8 mouse cellular contexts compared by ENCODE assay signal in genomic region chr5:114369921-114370320, GRCm38 (mm10). TPM values are rescaled to one million over a fixed set of nuclear protein-coding genes. Genes with fewer than 3 reads are reported as not detected.
DNase-seq lines count a peak whose midpoint lies in the region; ATAC-seq and TF ChIP-seq lines count a peak whose summit lies in the region.

No protein-coding gene starts in this region.

- 82% methylated on average over 9 of the region's 9 CpGs for WGBS in heart, embryonic 12.5 days
- WGBS in midbrain, embryonic 15.5 days, result 96% methylated on average over 9 of the region's 9 CpGs
- WGBS in midbrain, embryonic 16.5 days, result 81% methylated on average over 9 of the region's 9 CpGs
- WGBS in intestine, embryonic 15.5 days, result 66% methylated on average over 9 of the region's 9 CpGs
- 68% methylated on average over 9 of the region's 9 CpGs for WGBS in stomach, embryonic 15.5 days
- WGBS in cerebellum, adult 2 months, result 85% methylated on average over 9 of the region's 9 CpGs

- H3K4me1 ChIP-seq in heart, embryonic 12.5 days (replicated peaks), result peaks cover 69% of the 10 kb centered on the region
- peaks cover 15% of the 10 kb centered on the region for H3K4me1 ChIP-seq in midbrain, embryonic 15.5 days
- H3K4me1 ChIP-seq in midbrain, embryonic 16.5 days (ENCODE audit: control insufficient read depth, insufficient read depth, low read length), result peaks cover 4% of the 10 kb centered on the region; the same call in 1 of the 2 replicates
- peaks cover 77% of the 10 kb centered on the region for H3K4me1 ChIP-seq in intestine, embryonic 15.5 days (replicated peaks)
- peaks cover 76% of the 10 kb centered on the region for H3K4me1 ChIP-seq in stomach, embryonic 15.5 days
- H3K4me1 ChIP-seq in cerebellum, adult 2 months (ENCODE audit: control insufficient read depth, insufficient read depth, low read length), result no peaks in the 10 kb centered on the region

- TF ChIP-seq POLR2A in cerebellum, adult 2 months (IDR thresholded peaks at IDR 0.05; ENCODE audit: borderline replicate concordance, insufficient read depth, low read length), result no peak

- no peak overlapping the region for H3K4me2 ChIP-seq in heart, embryonic 12.5 days
- H3K4me2 ChIP-seq in midbrain, embryonic 15.5 days, result no peak overlapping the region
- no peak overlapping the region for H3K4me2 ChIP-seq in midbrain, embryonic 16.5 days (ENCODE audit: low read length)
- peak overlapping the region; percentile 21; the same call in 1 of the 2 replicates for H3K4me2 ChIP-seq in intestine, embryonic 15.5 days (replicated peaks)
- H3K4me2 ChIP-seq in stomach, embryonic 15.5 days, result peak overlapping the region; percentile 19

- H3K4me3 ChIP-seq in heart, embryonic 12.5 days, result no peak overlapping the region
- H3K4me3 ChIP-seq in midbrain, embryonic 15.5 days, result no peak overlapping the region
- no peak overlapping the region for H3K4me3 ChIP-seq in midbrain, embryonic 16.5 days (ENCODE audit: low read depth, low read length)
- no peak overlapping the region for H3K4me3 ChIP-seq in intestine, embryonic 15.5 days (replicated peaks)
- H3K4me3 ChIP-seq in stomach, embryonic 15.5 days (replicated peaks), result no peak overlapping the region
- no peak overlapping the region for H3K4me3 ChIP-seq in cerebellum, adult 2 months (replicated peaks; ENCODE audit: insufficient read depth, low read depth, low read length)

- no peaks in the 10 kb centered on the region for H3K9me3 ChIP-seq in heart, embryonic 12.5 days (replicated peaks)
- no peaks in the 10 kb centered on the region for H3K9me3 ChIP-seq in midbrain, embryonic 15.5 days
- H3K9me3 ChIP-seq in midbrain, embryonic 16.5 days (replicated peaks; ENCODE audit: control insufficient read depth, low read length, poor library complexity, severe bottlenecking), result no peaks in the 10 kb centered on the region
- no peaks in the 10 kb centered on the region for H3K9me3 ChIP-seq in intestine, embryonic 15.5 days
- H3K9me3 ChIP-seq in stomach, embryonic 15.5 days, result no peaks in the 10 kb centered on the region

- no peaks in the 10 kb centered on the region for H3K27me3 ChIP-seq in heart, embryonic 12.5 days (replicated peaks)
- no peaks in the 10 kb centered on the region for H3K27me3 ChIP-seq in midbrain, embryonic 15.5 days (replicated peaks)
- H3K27me3 ChIP-seq in midbrain, embryonic 16.5 days (ENCODE audit: control insufficient read depth, insufficient read depth, low read depth, low read length), result no peaks in the 10 kb centered on the region
- no peaks in the 10 kb centered on the region for H3K27me3 ChIP-seq in intestine, embryonic 15.5 days (replicated peaks)
- no peaks in the 10 kb centered on the region for H3K27me3 ChIP-seq in stomach, embryonic 15.5 days (replicated peaks)
- no peaks in the 10 kb centered on the region for H3K27me3 ChIP-seq in cerebellum, adult 2 months (ENCODE audit: control insufficient read depth, insufficient read depth, low read length)

- TF ChIP-seq CTCF in cerebellum, adult 2 months (IDR thresholded peaks at IDR 0.05; ENCODE audit: borderline replicate concordance, insufficient read depth, low read depth, low read length), result no peak

- H3K36me3 ChIP-seq in heart, embryonic 12.5 days, result peaks cover 96% of the 10 kb centered on the region
- peaks cover 57% of the 10 kb centered on the region for H3K36me3 ChIP-seq in midbrain, embryonic 15.5 days (replicated peaks)
- peaks cover 45% of the 10 kb centered on the region for H3K36me3 ChIP-seq in midbrain, embryonic 16.5 days (ENCODE audit: control insufficient read depth, insufficient read depth, low read length)
- H3K36me3 ChIP-seq in intestine, embryonic 15.5 days, result peaks cover 32% of the 10 kb centered on the region
- H3K36me3 ChIP-seq in stomach, embryonic 15.5 days, result peaks cover 51% of the 10 kb centered on the region

- no peak for ATAC-seq in heart, embryonic 12.5 days (ENCODE audit: insufficient number of reproducible peaks, low FRiP score)
- ATAC-seq in midbrain, embryonic 15.5 days (replicated peaks), result 0 out of 2 replicates have a peak, but pooled peaks have one; percentile 15
- ATAC-seq in midbrain, embryonic 16.5 days, result no peak
- no peak for ATAC-seq in intestine, embryonic 15.5 days
- ATAC-seq in stomach, embryonic 15.5 days (ENCODE audit: insufficient read depth, low FRiP score, low read depth), result no peak
- no peak for ATAC-seq in granulocyte monocyte progenitor cell, adult 5-6 weeks (replicated peaks; ENCODE audit: poor library complexity, severe bottlenecking)

- peak overlapping the region; percentile 13; the same call in 1 of the 2 replicates for H3K9ac ChIP-seq in heart, embryonic 12.5 days
- H3K9ac ChIP-seq in midbrain, embryonic 15.5 days, result no peak overlapping the region
- H3K9ac ChIP-seq in midbrain, embryonic 16.5 days (ENCODE audit: low read depth, low read length), result no peak overlapping the region
- H3K9ac ChIP-seq in intestine, embryonic 15.5 days, result peak overlapping the region; percentile 33; the same call in 1 of the 2 replicates
- H3K9ac ChIP-seq in stomach, embryonic 15.5 days, result no peak overlapping the region

- H3K27ac ChIP-seq in heart, embryonic 12.5 days (ENCODE audit: poor library complexity, severe bottlenecking), result peak overlapping the region; percentile 78
- H3K27ac ChIP-seq in midbrain, embryonic 15.5 days, result peak overlapping the region; percentile 54; the same call in 1 of the 2 replicates
- H3K27ac ChIP-seq in midbrain, embryonic 16.5 days (ENCODE audit: low read length), result no peak overlapping the region; the same call in 1 of the 2 replicates
- H3K27ac ChIP-seq in intestine, embryonic 15.5 days, result peak overlapping the region; percentile 90
- H3K27ac ChIP-seq in stomach, embryonic 15.5 days, result peak overlapping the region; percentile 96
- no peak overlapping the region for H3K27ac ChIP-seq in cerebellum, adult 2 months (ENCODE audit: insufficient read depth, low read length)

- no peak for DNase-seq in heart, adult 18-20 months
- no peak for DNase-seq in cerebellum, adult 2 months

RNA-seq across cellular contexts. Expression of gene Kctd10, which starts 10.4 kb away (rescaled TPM):
- 108 and 111 TPM in 2 replicates for polyA plus RNA-seq in heart, embryonic 12.5 days (2016; fragmentation: Nextera tagmentation; extraction: Ambion mirVana)
- total RNA-seq in heart, adult 18-20 months (2021), result 10 to 100 TPM; 49.1 to 51.0 TPM
- polyA plus RNA-seq in midbrain, embryonic 15.5 days (2015; fragmentation: Nextera tagmentation; extraction: Ambion mirVana), result 80.7 and 82.7 TPM in 2 replicates
- polyA plus RNA-seq in midbrain, embryonic 16.5 days (2015; fragmentation: Nextera tagmentation; extraction: Ambion mirVana), result 70.3 and 82.3 TPM in 2 replicates
- 116 and 119 TPM in 2 replicates for polyA plus RNA-seq in intestine, embryonic 15.5 days (2015; fragmentation: Nextera tagmentation; extraction: Ambion mirVana)
- 122 and 124 TPM in 2 replicates for polyA plus RNA-seq in stomach, embryonic 15.5 days (2015; fragmentation: Nextera tagmentation; extraction: Ambion mirVana)
- 42.5 and 44.3 TPM in 2 replicates for polyA plus RNA-seq in cerebellum, adult 2 months (2012; rRNA removed)
- 18.5 and 29.5 TPM in 2 replicates for total RNA-seq in granulocyte monocyte progenitor cell, adult 5-6 weeks (2014; fragmentation: Nextera tagmentation)
- 38.2 and 49.8 TPM in 2 replicates for total RNA-seq in granulocyte monocyte progenitor cell, adult 5-6 weeks (2017)

RNA-seq across cellular contexts. Expression of gene Ube3b, which starts 10.5 kb away (rescaled TPM):
- polyA plus RNA-seq in heart, embryonic 12.5 days (2016; fragmentation: Nextera tagmentation; extraction: Ambion mirVana), result 57.0 and 63.3 TPM in 2 replicates
- 10 to 100 TPM; 98.2 to 98.3 TPM for total RNA-seq in heart, adult 18-20 months (2021)
- polyA plus RNA-seq in midbrain, embryonic 15.5 days (2015; fragmentation: Nextera tagmentation; extraction: Ambion mirVana), result 41.3 and 41.4 TPM in 2 replicates
- 35.6 and 39.0 TPM in 2 replicates for polyA plus RNA-seq in midbrain, embryonic 16.5 days (2015; fragmentation: Nextera tagmentation; extraction: Ambion mirVana)
- polyA plus RNA-seq in intestine, embryonic 15.5 days (2015; fragmentation: Nextera tagmentation; extraction: Ambion mirVana), result 35.7 and 39.3 TPM in 2 replicates
- polyA plus RNA-seq in stomach, embryonic 15.5 days (2015; fragmentation: Nextera tagmentation; extraction: Ambion mirVana), result 36.1 and 37.9 TPM in 2 replicates
- polyA plus RNA-seq in cerebellum, adult 2 months (2012; rRNA removed), result 62.9 and 63.9 TPM in 2 replicates
- total RNA-seq in granulocyte monocyte progenitor cell, adult 5-6 weeks (2014; fragmentation: Nextera tagmentation), result 27.6 and 34.3 TPM in 2 replicates
- total RNA-seq in granulocyte monocyte progenitor cell, adult 5-6 weeks (2017), result 13.3 and 16.9 TPM in 2 replicates

Comparison
In these comparisons a context has a peak if more than half of its experiments do, and no peak if none do; other contexts are left out.
1. H3K27ac ChIP-seq: peak in heart, embryonic 12.5 days (single experiment), midbrain, embryonic 15.5 days (single experiment), intestine, embryonic 15.5 days (single experiment) and stomach, embryonic 15.5 days (single experiment); none in midbrain, embryonic 16.5 days (single experiment) and cerebellum, adult 2 months (single experiment).
2. H3K4me2 ChIP-seq: peak in intestine, embryonic 15.5 days (single experiment) and stomach, embryonic 15.5 days (single experiment); none in heart, embryonic 12.5 days (single experiment), midbrain, embryonic 15.5 days (single experiment) and midbrain, embryonic 16.5 days (single experiment).
3. H3K9ac ChIP-seq: peak in heart, embryonic 12.5 days (single experiment) and intestine, embryonic 15.5 days (single experiment); none in midbrain, embryonic 15.5 days (single experiment), midbrain, embryonic 16.5 days (single experiment) and stomach, embryonic 15.5 days (single experiment).